Mouse (Mus musculus): ENCODE measurements at regions not wholly inside any gene's neighbourhood (a gene's known extent, or its start where the extent isn't known, plus 50 kb on each side); places are given as distances from the start of the nearest gene placed in this dataset.

DNA sequence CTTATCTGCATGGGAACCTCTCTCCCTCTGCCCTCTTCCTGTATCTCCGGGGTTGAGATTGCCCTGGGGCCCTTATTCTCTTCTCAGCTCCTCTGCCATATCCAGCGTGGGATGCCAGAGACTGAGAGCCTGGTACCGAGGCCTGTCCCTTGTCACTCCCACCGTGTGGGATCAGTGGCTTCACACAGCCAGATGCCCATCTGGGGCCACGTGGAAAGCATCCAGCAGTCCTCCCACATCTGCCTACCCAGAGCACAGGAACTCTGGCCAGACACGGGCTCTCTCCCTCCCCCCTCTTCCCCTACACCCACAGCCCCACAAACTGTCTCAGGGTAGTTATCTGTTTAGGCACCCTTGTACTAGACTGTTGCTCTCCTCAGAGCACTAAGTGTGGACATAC, 244.9 kb upstream of the Nat3 start:
- Histone ChIP-seq H3K27me3 (replicated peaks; ENCODE audit: control insufficient read depth, insufficient read depth, low read length) (no peaks in the 10 kb centered on the region), H3K36me3 (ENCODE audit: control insufficient read depth, insufficient read depth) (no peaks in the 10 kb centered on the region), H3K4me3 (ENCODE audit: low read depth, low read length) (no peak overlapping the region), H3K4me1 (replicated peaks; ENCODE audit: control insufficient read depth, insufficient read depth, low read length) (no peaks in the 10 kb centered on the region), H3K4me2 (replicated peaks; ENCODE audit: low read depth) (no peak overlapping the region), H3K9me3 (ENCODE audit: control insufficient read depth) (no peaks in the 10 kb centered on the region), H3K27ac (ENCODE audit: low read depth, low read length) (no peak overlapping the region), H3K9ac (ENCODE audit: low read depth, low read length) (no peak overlapping the region)
- WGBS = 68% methylated on average over 6 of the region's 6 CpGs
- ATAC-seq = no peak
- no peak for TF ChIP-seq CTCF (IDR thresholded peaks at IDR 0.05; ENCODE audit: low read depth)

DNA sequence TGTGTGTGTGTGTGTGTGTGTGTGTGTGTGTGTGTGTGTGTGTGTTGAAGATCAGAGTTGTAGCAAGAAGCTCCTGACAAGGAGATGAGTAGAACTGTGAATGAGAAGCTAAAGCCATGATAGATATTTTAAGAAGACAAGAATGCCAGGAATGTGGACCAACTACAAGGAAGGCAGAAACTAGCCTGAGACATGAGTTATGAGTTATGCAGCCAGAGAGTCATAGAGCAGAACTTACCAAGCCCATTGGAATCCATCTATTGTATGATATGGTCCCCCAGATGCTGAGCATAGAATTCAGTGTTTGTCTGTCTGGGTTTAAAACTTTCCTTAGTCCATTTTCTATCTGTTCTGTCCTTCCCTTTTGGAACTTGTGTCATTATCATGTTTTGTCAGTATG, 244.2 kb upstream of the Nat3 start:
- H3K27me3 ChIP-seq (replicated peaks; ENCODE audit: control insufficient read depth, insufficient read depth, low read length) = no peaks in the 10 kb centered on the region
- no peak overlapping the region for H3K9ac ChIP-seq (ENCODE audit: low read depth, low read length)
- H3K36me3 ChIP-seq (ENCODE audit: control insufficient read depth, insufficient read depth) = no peaks in the 10 kb centered on the region
- no peak overlapping the region for H3K27ac ChIP-seq (ENCODE audit: low read depth, low read length)
- no peak overlapping the region for H3K4me3 ChIP-seq (ENCODE audit: low read depth, low read length)
- ATAC-seq = no peak
- TF ChIP-seq CTCF (IDR thresholded peaks at IDR 0.05; ENCODE audit: low read depth) = no peak
- no peaks in the 10 kb centered on the region for H3K4me1 ChIP-seq (replicated peaks; ENCODE audit: control insufficient read depth, insufficient read depth, low read length)
- no peak overlapping the region for H3K4me2 ChIP-seq (replicated peaks; ENCODE audit: low read depth)
- no peaks in the 10 kb centered on the region for H3K9me3 ChIP-seq (ENCODE audit: control insufficient read depth)

DNA sequence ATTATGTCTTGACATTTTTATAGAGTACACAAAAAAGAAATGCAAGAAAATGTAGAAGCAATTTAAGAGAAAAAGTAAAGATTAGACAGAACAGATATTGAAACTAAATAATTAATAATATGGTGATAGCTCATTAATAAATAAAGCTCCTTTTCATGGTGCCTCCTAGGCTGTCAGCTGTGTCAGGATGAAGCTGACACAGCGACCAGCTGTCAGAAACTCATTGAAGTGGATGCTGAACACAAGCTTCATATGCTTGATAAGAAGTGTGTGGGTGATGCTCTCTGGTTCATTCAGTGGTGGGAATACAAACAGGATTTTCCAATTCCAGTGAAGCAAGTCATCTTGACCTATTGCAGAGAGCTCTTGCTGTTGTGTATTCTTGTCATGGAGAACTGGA, 213.2 kb upstream of the Nat3 start:
- ATAC-seq = no peak
- no peak for TF ChIP-seq CTCF (IDR thresholded peaks at IDR 0.05; ENCODE audit: low read depth)
- no peak overlapping the region for H3K27ac ChIP-seq (ENCODE audit: low read depth, low read length)
- no peaks in the 10 kb centered on the region for H3K9me3 ChIP-seq (ENCODE audit: control insufficient read depth)
- H3K4me1 ChIP-seq (replicated peaks; ENCODE audit: control insufficient read depth, insufficient read depth, low read length) = no peaks in the 10 kb centered on the region
- no peak overlapping the region for H3K9ac ChIP-seq (ENCODE audit: low read depth, low read length)
- no peak overlapping the region for H3K4me2 ChIP-seq (replicated peaks; ENCODE audit: low read depth)
- H3K27me3 ChIP-seq (replicated peaks; ENCODE audit: control insufficient read depth, insufficient read depth, low read length) = no peaks in the 10 kb centered on the region
- H3K4me3 ChIP-seq (ENCODE audit: low read depth, low read length) = no peak overlapping the region
- 83% methylated on average over 1 of the region's 1 CpGs for WGBS
- no peaks in the 10 kb centered on the region for H3K36me3 ChIP-seq (ENCODE audit: control insufficient read depth, insufficient read depth)

DNA sequence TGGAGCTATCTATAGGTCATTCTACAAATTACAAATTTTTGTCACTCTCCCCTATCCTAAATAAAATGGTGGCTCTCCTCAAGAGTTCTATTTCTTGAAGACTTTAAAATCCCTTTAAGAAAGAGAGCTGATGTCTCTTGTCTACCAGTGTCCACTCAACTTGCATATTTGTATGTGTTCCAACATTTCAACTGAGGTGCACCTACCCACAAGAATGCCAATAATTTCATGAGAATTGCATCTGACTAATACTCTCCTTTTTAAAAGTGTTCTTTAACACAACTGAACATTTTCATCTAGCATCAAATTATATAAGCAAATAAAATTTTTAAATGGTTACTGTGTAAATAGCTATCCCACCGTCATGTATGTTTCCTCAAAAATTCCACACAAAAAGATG, 206.3 kb upstream of the Nat3 start:
- WGBS = 85% methylated on average over 1 of the region's 1 CpGs
- Histone ChIP-seq H3K27ac (ENCODE audit: low read depth, low read length) (no peak overlapping the region), H3K4me3 (ENCODE audit: low read depth, low read length) (no peak overlapping the region), H3K9ac (ENCODE audit: low read depth, low read length) (no peak overlapping the region), H3K4me2 (replicated peaks; ENCODE audit: low read depth) (no peak overlapping the region), H3K36me3 (ENCODE audit: control insufficient read depth, insufficient read depth) (no peaks in the 10 kb centered on the region), H3K27me3 (replicated peaks; ENCODE audit: control insufficient read depth, insufficient read depth, low read length) (no peaks in the 10 kb centered on the region), H3K4me1 (replicated peaks; ENCODE audit: control insufficient read depth, insufficient read depth, low read length) (no peaks in the 10 kb centered on the region), H3K9me3 (ENCODE audit: control insufficient read depth) (no peaks in the 10 kb centered on the region)
- no peak for TF ChIP-seq CTCF (IDR thresholded peaks at IDR 0.05; ENCODE audit: low read depth)
- ATAC-seq = no peak

DNA sequence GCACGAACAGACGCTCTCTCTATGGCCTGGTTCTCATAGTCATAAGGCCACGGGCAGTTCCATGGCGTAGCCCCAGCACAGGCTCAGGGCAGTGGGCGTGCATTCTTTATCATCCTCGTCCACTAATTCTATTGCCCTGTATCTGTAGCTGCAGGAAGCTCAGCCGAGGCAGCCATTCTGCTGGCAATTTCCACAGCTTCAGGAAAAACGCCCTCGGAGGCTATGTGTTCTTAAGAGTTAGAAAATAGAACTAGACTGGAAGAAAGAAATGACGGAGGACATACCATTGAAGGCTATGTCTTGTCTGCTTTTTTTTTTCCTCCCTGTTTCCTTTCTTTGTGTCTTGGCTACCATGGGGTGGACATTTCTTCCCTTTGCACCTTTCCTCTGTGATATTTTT, 205.0 kb upstream of the Nat3 start:
- no peak overlapping the region for H3K27ac ChIP-seq (ENCODE audit: low read depth, low read length)
- H3K4me2 ChIP-seq (replicated peaks; ENCODE audit: low read depth) = no peak overlapping the region
- no peak overlapping the region for H3K4me3 ChIP-seq (ENCODE audit: low read depth, low read length)
- H3K4me1 ChIP-seq (replicated peaks; ENCODE audit: control insufficient read depth, insufficient read depth, low read length) = no peaks in the 10 kb centered on the region
- no peaks in the 10 kb centered on the region for H3K27me3 ChIP-seq (replicated peaks; ENCODE audit: control insufficient read depth, insufficient read depth, low read length)
- H3K36me3 ChIP-seq (ENCODE audit: control insufficient read depth, insufficient read depth) = no peaks in the 10 kb centered on the region
- no peaks in the 10 kb centered on the region for H3K9me3 ChIP-seq (ENCODE audit: control insufficient read depth)
- WGBS = 88% methylated on average over 10 of the region's 10 CpGs
- ATAC-seq = no peak
- no peak overlapping the region for H3K9ac ChIP-seq (ENCODE audit: low read depth, low read length)
- TF ChIP-seq CTCF (IDR thresholded peaks at IDR 0.05; ENCODE audit: low read depth) = no peak

DNA sequence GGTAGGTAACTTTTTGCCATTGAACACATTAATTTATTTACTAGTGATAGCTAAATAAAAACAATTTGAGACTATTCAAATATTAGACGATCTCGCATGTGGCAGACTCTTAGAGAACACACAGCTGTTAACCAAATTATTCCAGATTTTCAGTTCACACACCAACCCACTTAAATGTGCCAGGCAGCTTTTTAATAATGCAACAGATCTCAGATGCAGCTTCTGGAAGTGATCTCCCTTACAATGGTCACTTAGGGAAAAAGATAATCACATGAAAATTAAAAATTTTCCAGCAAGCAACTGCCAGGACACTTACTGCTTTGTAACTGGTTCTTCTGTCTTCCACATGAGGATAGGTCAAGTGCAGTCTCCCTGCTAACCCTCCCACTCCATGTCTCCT, 203.1 kb upstream of the Nat3 start:
- no peak for TF ChIP-seq CTCF (IDR thresholded peaks at IDR 0.05; ENCODE audit: low read depth)
- Histone ChIP-seq H3K9me3 (ENCODE audit: control insufficient read depth) (no peaks in the 10 kb centered on the region), H3K4me3 (ENCODE audit: low read depth, low read length) (no peak overlapping the region), H3K36me3 (ENCODE audit: control insufficient read depth, insufficient read depth) (no peaks in the 10 kb centered on the region), H3K4me2 (replicated peaks; ENCODE audit: low read depth) (no peak overlapping the region), H3K9ac (ENCODE audit: low read depth, low read length) (no peak overlapping the region), H3K27ac (ENCODE audit: low read depth, low read length) (no peak overlapping the region), H3K27me3 (replicated peaks; ENCODE audit: control insufficient read depth, insufficient read depth, low read length) (no peaks in the 10 kb centered on the region), H3K4me1 (replicated peaks; ENCODE audit: control insufficient read depth, insufficient read depth, low read length) (no peaks in the 10 kb centered on the region)
- no peak for ATAC-seq
- 83% methylated on average over 2 of the region's 2 CpGs for WGBS

DNA sequence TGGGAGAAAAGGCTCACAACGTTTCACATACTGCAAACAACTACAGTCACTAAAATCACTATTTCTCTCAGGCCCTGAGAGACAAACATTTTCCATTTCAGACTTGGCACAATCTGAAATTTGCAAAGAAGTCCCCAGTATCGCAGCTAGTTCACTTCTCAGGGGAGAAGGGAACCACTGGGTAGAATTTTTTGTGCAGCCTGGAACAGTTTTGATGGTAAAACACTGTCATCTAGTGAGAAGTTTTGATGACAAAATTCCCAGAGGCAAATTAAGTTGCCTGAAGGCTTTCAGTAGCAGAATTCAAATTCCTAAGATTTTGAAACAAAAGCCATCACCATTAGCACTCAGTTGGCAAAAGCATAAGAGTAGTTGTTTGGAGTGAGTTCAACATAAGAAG, 195.2 kb upstream of the Nat3 start:
- Histone ChIP-seq H3K4me3 (ENCODE audit: low read depth, low read length) (no peak overlapping the region), H3K27ac (ENCODE audit: low read depth, low read length) (no peak overlapping the region), H3K4me1 (replicated peaks; ENCODE audit: control insufficient read depth, insufficient read depth, low read length) (no peaks in the 10 kb centered on the region), H3K27me3 (replicated peaks; ENCODE audit: control insufficient read depth, insufficient read depth, low read length) (no peaks in the 10 kb centered on the region), H3K36me3 (ENCODE audit: control insufficient read depth, insufficient read depth) (no peaks in the 10 kb centered on the region), H3K9me3 (ENCODE audit: control insufficient read depth) (no peaks in the 10 kb centered on the region), H3K9ac (ENCODE audit: low read depth, low read length) (no peak overlapping the region), H3K4me2 (replicated peaks; ENCODE audit: low read depth) (no peak overlapping the region)
- WGBS = 66% methylated on average over 2 of the region's 2 CpGs
- no peak for TF ChIP-seq CTCF (IDR thresholded peaks at IDR 0.05; ENCODE audit: low read depth)
- no peak for ATAC-seq
